Mouse (Mus musculus): ENCODE data around the gene Tmod1.

DNA sequence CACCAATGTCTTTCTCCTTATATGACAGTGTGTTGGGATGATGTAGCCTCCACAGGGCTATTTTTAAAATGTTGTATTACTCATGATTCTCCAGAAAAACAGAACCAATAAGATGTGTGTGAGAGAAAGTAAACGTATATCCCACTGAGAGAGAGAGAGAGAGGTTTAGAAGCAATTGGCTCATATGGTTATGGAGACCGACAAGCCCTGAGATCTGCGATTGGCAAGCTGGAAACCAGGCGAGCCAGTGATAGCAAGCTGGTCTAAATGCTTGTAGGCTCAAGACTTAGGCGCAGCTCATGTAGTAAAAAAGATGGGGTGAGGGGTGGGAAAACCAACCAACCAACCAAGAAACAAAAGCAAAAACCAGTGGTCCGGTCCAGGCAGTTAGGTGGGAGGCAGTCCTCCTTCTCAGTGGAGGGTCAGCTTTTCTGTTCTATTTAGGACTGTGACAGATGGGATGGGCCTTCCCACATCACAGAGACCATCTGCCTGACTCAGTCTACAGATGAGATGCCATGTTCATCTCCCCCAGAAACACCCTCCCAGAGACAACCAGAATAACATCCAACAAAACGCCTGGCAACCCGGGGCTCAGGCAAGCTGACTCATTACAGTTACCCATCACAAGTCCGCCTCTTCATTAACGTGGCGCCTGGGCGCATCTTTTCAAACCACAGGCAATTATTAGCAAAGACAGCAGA is 22.7 kb downstream of the Tmod1 start:
- TF ChIP-seq POLR2A (IDR thresholded peaks at IDR 0.05; ENCODE audit: borderline replicate concordance, control insufficient read depth, low read depth, low read length): no peak
- TF ChIP-seq CTCF (IDR thresholded peaks at IDR 0.05; ENCODE audit: control insufficient read depth, insufficient read depth, low read length): no peak

Measured in bone marrow, adult 2 months (tissue).